In genomic region chr5:76668118-76668517, GRCm38 (mm10) we compare ENCODE assay signal across 16 mouse cellular contexts.
"Had no signal": no experiment of that assay in that cellular context is flagged by ENCODE, and none has a peak within 500 bp of the region (broad histone marks: within the 10 kb centered on the region; RNA-seq: fewer than 3 reads in every experiment).

No protein-coding gene starts in this region.

- H3K4me3 ChIP-seq: layer of hippocampus, adult 2 months; liver, embryonic 13.5 days; midbrain, embryonic 10.5 days; myocyte; neural tube, embryonic 15.5 days had no signal

- H3K9me3 ChIP-seq: liver, embryonic 13.5 days; midbrain, embryonic 10.5 days; neural tube, embryonic 15.5 days had no signal

- H3K27me3 ChIP-seq: liver, embryonic 13.5 days; neural tube, embryonic 15.5 days had no signal

- H3K4me2 ChIP-seq: liver, embryonic 13.5 days; neural tube, embryonic 15.5 days had no signal

- H3K27ac ChIP-seq: layer of hippocampus, adult 2 months; liver, embryonic 13.5 days; midbrain, embryonic 10.5 days had no signal

- H3K9ac ChIP-seq: liver, embryonic 13.5 days; liver, postnatal 0 days; neural tube, embryonic 15.5 days had no signal

- H3K36me3 ChIP-seq: liver, embryonic 13.5 days; neural tube, embryonic 15.5 days had no signal

- DNase-seq: kidney, adult 9 months; kidney, postnatal 10 days; kidney, postnatal 4 days; left cerebral cortex, postnatal 4 days; liver; liver, embryonic 13.5 days; liver, postnatal 0 days; midbrain, embryonic 14.5 days; right cerebral cortex, adult 18-20 months; right cerebral cortex, postnatal 25 days; thymus, postnatal 36 days had no signal

- ATAC-seq: liver, postnatal 0 days; lung, postnatal 0 days had no signal
